Mouse (Mus musculus): ENCODE results near the gene Prkcb. TPM values are rescaled to one million over a fixed set of nuclear protein-coding genes. Genes with fewer than 3 reads are reported as not detected.

The Prkcb gene
- polyA plus RNA-seq, 1 experiment: 2.3 TPM

DNA sequence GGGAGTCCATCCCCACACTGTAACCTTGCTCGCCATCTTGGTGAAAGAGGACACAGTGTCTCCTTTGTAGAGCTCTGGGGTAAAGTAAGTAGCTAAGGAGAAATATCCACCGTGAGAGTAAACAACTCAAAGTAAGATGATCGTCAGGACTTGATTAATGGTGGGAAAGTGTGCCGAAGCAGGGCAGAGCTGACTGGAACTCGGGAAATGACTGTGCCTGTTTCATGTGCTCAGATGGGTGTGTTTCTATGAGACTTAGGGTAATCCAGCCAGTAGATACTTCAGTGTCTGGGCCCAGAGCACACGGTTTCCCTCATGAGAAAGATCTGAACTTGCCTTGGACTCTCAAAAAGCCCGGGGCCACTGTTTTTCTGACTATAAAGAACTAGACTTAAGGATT, 5.6 kb downstream of the Prkcb start:
- H3K27ac ChIP-seq (ENCODE audit: insufficient read depth, low read length): no peak overlapping the region
- no peaks in the 10 kb centered on the region for H3K4me1 ChIP-seq (ENCODE audit: control insufficient read depth, insufficient read depth, low read length)
- H3K4me3 ChIP-seq (ENCODE audit: low read depth, low read length): no peak overlapping the region
- H3K9me3 ChIP-seq (replicated peaks; ENCODE audit: control insufficient read depth, insufficient read depth, low read length, poor library complexity, severe bottlenecking): no peaks in the 10 kb centered on the region
- H3K27me3 ChIP-seq (ENCODE audit: control insufficient read depth, insufficient read depth, low read length, poor library complexity, severe bottlenecking): peaks cover 6% of the 10 kb centered on the region
- no peak overlapping the region for H3K9ac ChIP-seq (ENCODE audit: low read depth, poor library complexity, severe bottlenecking)
- TF ChIP-seq EP300 (IDR thresholded peaks at IDR 0.05; ENCODE audit: insufficient read depth, low read depth, low read length) (no peak), POLR2A (IDR thresholded peaks at IDR 0.05; ENCODE audit: insufficient read depth, low read length) (no peak), CTCF (IDR thresholded peaks at IDR 0.05; ENCODE audit: low read depth, low read length) (no peak)
- H3K36me3 ChIP-seq (ENCODE audit: control insufficient read depth, insufficient read depth, low read length, poor library complexity, severe bottlenecking): no peaks in the 10 kb centered on the region

DNA sequence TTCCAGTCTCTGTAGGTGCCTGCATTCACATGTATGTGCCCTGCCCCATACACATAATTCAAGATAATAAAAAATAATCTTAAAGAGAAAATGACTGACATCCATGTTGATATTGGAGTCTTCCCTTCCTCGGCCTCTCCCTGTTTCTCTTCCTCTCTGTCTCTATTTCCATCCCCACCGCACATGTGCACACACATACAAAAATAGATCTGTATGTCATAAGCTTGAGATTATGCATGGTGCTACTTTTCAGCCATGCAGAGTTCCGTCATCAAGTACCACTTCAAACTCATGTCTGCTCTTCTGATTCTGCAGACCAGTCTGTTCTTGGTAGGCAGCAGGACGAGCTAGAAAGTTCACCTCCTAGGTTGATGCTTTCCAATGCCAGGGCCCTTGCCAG, 6.8 kb downstream of the Prkcb start:
- no peak for TF ChIP-seq EP300 (IDR thresholded peaks at IDR 0.05; ENCODE audit: insufficient read depth, low read depth, low read length)
- TF ChIP-seq POLR2A (IDR thresholded peaks at IDR 0.05; ENCODE audit: insufficient read depth, low read length): no peak
- no peak for TF ChIP-seq CTCF (IDR thresholded peaks at IDR 0.05; ENCODE audit: low read depth, low read length)
- H3K4me1 ChIP-seq (ENCODE audit: control insufficient read depth, insufficient read depth, low read length): no peaks in the 10 kb centered on the region
- no peaks in the 10 kb centered on the region for H3K9me3 ChIP-seq (replicated peaks; ENCODE audit: control insufficient read depth, insufficient read depth, low read length, poor library complexity, severe bottlenecking)
- H3K4me3 ChIP-seq (ENCODE audit: low read depth, low read length): no peak overlapping the region
- H3K9ac ChIP-seq (ENCODE audit: low read depth, poor library complexity, severe bottlenecking): no peak overlapping the region
- H3K36me3 ChIP-seq (ENCODE audit: control insufficient read depth, insufficient read depth, low read length, poor library complexity, severe bottlenecking): no peaks in the 10 kb centered on the region
- H3K27me3 ChIP-seq (ENCODE audit: control insufficient read depth, insufficient read depth, low read length, poor library complexity, severe bottlenecking): no peaks in the 10 kb centered on the region
- H3K27ac ChIP-seq (ENCODE audit: insufficient read depth, low read length): no peak overlapping the region

DNA sequence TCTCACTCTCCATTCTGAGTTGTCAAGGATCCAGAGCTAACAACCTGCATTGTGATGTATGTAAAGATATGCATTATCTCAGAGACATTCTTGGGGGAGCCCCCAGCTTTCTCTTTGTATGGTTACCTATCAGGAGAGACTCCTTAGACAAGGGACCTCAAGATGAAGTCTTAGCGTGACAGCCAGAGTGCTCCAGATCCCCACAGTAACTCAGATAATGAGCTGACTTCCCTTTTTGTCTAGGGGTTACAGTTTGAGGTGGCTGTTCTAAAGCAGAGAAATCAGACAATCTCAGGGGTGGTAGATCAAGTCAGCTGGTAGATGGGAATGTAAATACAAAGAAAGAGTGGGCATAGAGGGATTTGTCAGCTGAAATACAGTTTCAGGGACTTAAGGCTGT, 7.8 kb downstream of the Prkcb start:
- Histone ChIP-seq H3K9me3 (replicated peaks; ENCODE audit: control insufficient read depth, insufficient read depth, low read length, poor library complexity, severe bottlenecking) (no peaks in the 10 kb centered on the region; the same call in 1 of the 2 replicates), H3K4me1 (ENCODE audit: control insufficient read depth, insufficient read depth, low read length) (no peaks in the 10 kb centered on the region), H3K4me3 (ENCODE audit: low read depth, low read length) (no peak overlapping the region), H3K36me3 (ENCODE audit: control insufficient read depth, insufficient read depth, low read length, poor library complexity, severe bottlenecking) (no peaks in the 10 kb centered on the region), H3K27me3 (ENCODE audit: control insufficient read depth, insufficient read depth, low read length, poor library complexity, severe bottlenecking) (no peaks in the 10 kb centered on the region), H3K27ac (ENCODE audit: insufficient read depth, low read length) (no peak overlapping the region), H3K9ac (ENCODE audit: low read depth, poor library complexity, severe bottlenecking) (no peak overlapping the region)
- TF ChIP-seq EP300 (IDR thresholded peaks at IDR 0.05; ENCODE audit: insufficient read depth, low read depth, low read length) (no peak), POLR2A (IDR thresholded peaks at IDR 0.05; ENCODE audit: insufficient read depth, low read length) (no peak), CTCF (IDR thresholded peaks at IDR 0.05; ENCODE audit: low read depth, low read length) (no peak)

DNA sequence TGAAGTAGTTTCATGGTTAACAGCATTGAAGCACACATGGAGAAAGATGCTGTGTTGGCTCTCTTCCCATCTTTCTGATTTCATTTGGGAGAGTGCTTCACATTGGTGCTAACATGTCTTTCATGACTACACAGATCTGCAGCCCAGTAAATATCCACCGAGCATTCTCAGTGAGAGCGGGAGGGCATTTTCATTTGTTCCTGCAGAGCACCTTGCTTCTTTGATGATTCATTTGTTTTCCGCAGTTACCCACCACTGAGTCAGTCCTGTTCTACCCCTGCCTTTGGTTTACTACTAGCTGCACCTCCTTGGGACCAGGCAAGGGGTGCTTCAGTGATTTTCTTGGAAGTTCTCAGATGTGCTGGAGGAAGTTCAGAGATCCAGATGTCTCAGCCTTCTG, 8.3 kb downstream of the Prkcb start:
- H3K27me3 ChIP-seq (ENCODE audit: control insufficient read depth, insufficient read depth, low read length, poor library complexity, severe bottlenecking): no peaks in the 10 kb centered on the region
- H3K9me3 ChIP-seq (replicated peaks; ENCODE audit: control insufficient read depth, insufficient read depth, low read length, poor library complexity, severe bottlenecking): no peaks in the 10 kb centered on the region; the same call in 1 of the 2 replicates
- TF ChIP-seq EP300 (IDR thresholded peaks at IDR 0.05; ENCODE audit: insufficient read depth, low read depth, low read length): no peak
- no peak for TF ChIP-seq CTCF (IDR thresholded peaks at IDR 0.05; ENCODE audit: low read depth, low read length)
- TF ChIP-seq POLR2A (IDR thresholded peaks at IDR 0.05; ENCODE audit: insufficient read depth, low read length): no peak

DNA sequence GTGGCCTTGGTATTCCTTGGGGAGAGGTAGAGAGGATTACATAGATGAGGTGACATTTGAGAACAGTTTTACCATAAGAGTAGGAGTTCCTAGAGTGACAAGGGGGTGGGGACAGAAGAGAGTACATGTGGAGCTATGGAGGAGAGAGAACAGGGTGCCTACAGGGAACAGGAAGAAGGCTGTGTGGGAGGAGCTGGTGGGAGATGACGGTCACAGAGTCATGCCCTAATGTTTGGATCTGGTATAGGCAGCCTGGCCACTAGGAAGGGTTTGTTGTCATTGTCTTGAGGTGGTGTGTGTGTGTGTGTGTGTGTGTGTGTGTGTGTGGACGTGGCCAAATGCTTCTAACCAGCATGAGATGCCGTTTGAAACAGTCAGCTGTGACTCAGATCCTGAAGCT, 9.1 kb downstream of the Prkcb start:
- Histone ChIP-seq H3K4me1 (ENCODE audit: control insufficient read depth, insufficient read depth, low read length) (no peaks in the 10 kb centered on the region), H3K9ac (ENCODE audit: low read depth, poor library complexity, severe bottlenecking) (no peak overlapping the region), H3K4me3 (ENCODE audit: low read depth, low read length) (no peak overlapping the region), H3K27ac (ENCODE audit: insufficient read depth, low read length) (no peak overlapping the region), H3K27me3 (ENCODE audit: control insufficient read depth, insufficient read depth, low read length, poor library complexity, severe bottlenecking) (no peaks in the 10 kb centered on the region), H3K36me3 (ENCODE audit: control insufficient read depth, insufficient read depth, low read length, poor library complexity, severe bottlenecking) (no peaks in the 10 kb centered on the region), H3K9me3 (replicated peaks; ENCODE audit: control insufficient read depth, insufficient read depth, low read length, poor library complexity, severe bottlenecking) (no peaks in the 10 kb centered on the region; the same call in 1 of the 2 replicates)
- TF ChIP-seq EP300 (IDR thresholded peaks at IDR 0.05; ENCODE audit: insufficient read depth, low read depth, low read length) (no peak), CTCF (IDR thresholded peaks at IDR 0.05; ENCODE audit: low read depth, low read length) (no peak)

More for the DNA sequence above, 8.3 kb downstream of the Prkcb start:
- no peak overlapping the region for H3K27ac ChIP-seq (ENCODE audit: insufficient read depth, low read length)
- no peak overlapping the region for H3K4me3 ChIP-seq (ENCODE audit: low read depth, low read length)
- no peaks in the 10 kb centered on the region for H3K4me1 ChIP-seq (ENCODE audit: control insufficient read depth, insufficient read depth, low read length)
- no peaks in the 10 kb centered on the region for H3K36me3 ChIP-seq (ENCODE audit: control insufficient read depth, insufficient read depth, low read length, poor library complexity, severe bottlenecking)
- no peak overlapping the region for H3K9ac ChIP-seq (ENCODE audit: low read depth, poor library complexity, severe bottlenecking)

DNA sequence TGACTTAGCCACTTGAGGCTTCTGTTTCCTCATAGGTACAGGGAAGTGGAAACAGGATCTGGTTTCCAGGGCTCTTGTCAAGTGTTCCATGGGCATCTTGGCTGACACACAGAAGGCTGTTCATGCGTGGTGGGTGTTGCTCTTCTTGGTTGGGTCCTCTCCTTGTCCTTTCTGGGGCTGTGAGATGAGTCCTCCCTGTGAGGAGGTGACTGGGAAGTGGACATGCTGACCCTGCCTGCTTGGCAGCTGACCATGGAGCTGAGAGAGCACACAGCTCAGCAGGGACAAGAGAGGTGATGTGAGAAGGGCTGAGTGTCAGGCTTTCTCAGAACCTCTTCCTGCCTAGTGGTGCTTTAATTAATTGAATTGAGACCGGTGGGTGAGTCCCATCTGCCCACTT, 10.2 kb downstream of the Prkcb start:
- Histone ChIP-seq H3K9ac (ENCODE audit: low read depth, poor library complexity, severe bottlenecking) (no peak overlapping the region), H3K9me3 (replicated peaks; ENCODE audit: control insufficient read depth, insufficient read depth, low read length, poor library complexity, severe bottlenecking) (no peaks in the 10 kb centered on the region; the same call in 1 of the 2 replicates), H3K4me3 (ENCODE audit: low read depth, low read length) (no peak overlapping the region), H3K4me1 (ENCODE audit: control insufficient read depth, insufficient read depth, low read length) (no peaks in the 10 kb centered on the region), H3K36me3 (ENCODE audit: control insufficient read depth, insufficient read depth, low read length, poor library complexity, severe bottlenecking) (no peaks in the 10 kb centered on the region), H3K27ac (ENCODE audit: insufficient read depth, low read length) (no peak overlapping the region), H3K27me3 (ENCODE audit: control insufficient read depth, insufficient read depth, low read length, poor library complexity, severe bottlenecking) (no peaks in the 10 kb centered on the region)
- TF ChIP-seq CTCF (IDR thresholded peaks at IDR 0.05; ENCODE audit: low read depth, low read length) (no peak), POLR2A (IDR thresholded peaks at IDR 0.05; ENCODE audit: insufficient read depth, low read length) (no peak), EP300 (IDR thresholded peaks at IDR 0.05; ENCODE audit: insufficient read depth, low read depth, low read length) (no peak)
